Mouse (Mus musculus) liver, postnatal 0 days (tissue): ENCODE data around the gene Col4a2.

Source experiments
- CTCF ChIP-seq: sonication (generic); IDR thresholded peaks from 2 replicates; pipeline ENCODE4 v1.5.1; 2016; ENCODE audit warnings: antibody characterized with exemption, low read depth
- EP300 ChIP-seq: IDR thresholded peaks from 2 replicates; pipeline ENCODE4 v1.6.1; 2016; ENCODE audit warnings: antibody characterized with exemption, low read depth, mild to moderate bottlenecking

DNA sequence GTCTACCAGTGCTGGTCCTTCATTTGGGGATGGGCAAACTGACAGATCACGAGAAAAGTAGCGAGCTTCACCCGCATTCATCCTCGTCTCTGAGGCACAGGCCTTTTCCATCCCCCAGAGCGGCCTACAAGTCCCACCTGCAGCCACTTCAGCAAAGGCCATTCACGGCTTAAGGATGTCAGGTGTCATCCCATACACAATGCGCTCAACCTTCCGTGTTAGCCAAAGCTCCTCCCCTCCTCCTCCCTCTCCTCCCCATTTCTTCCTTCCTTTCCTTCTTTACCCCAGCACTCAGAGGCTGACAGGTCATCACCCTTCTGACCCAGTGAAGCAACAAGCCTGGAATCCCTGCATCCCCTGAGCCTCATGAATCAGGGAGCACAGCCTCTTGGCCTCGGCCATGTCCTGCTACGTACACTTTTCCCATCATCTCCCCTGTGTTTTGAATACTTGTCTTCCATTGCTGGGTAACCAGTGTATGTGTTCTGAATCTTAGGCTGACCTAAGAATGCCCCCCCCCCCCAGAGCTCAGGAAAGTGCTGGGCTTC is 31.8 kb upstream of the Col4a2 start:
- no peak for TF ChIP-seq EP300
- no peak for TF ChIP-seq CTCF
